Mouse (Mus musculus) liver, embryonic 14.5 days (tissue): Measurements from ENCODE around the gene Trim2. TPM values are rescaled to one million over a fixed set of nuclear protein-coding genes. Genes with fewer than 3 reads are reported as not detected.

Experiments used
- ATAC-seq: fragments of 200-750 bp; cut with Nextera tagmentation; 2 replicates; pipeline ENCODE4 v1.8.0; 2017; ENCODE audit warnings: moderate number of reproducible peaks, mild to moderate bottlenecking, moderate library complexity; ENCODE audit not compliant: insufficient read depth
- DNase-seq, 3 experiments: peaks; one replicate each; pipeline ENCODE4 v3.0.0-alpha.2; 2012 to 2013; ENCODE audit warnings: low read depth in 3 of 3, low spot score in 3 of 3
- H3K27ac ChIP-seq: fragments of 300-500 bp; sonication (generic); 2 replicates; pipeline ENCODE4 v1.5.1; 2014; ENCODE audit warnings: moderate library complexity, mild to moderate bottlenecking, control low read depth, inconsistent platforms
- H3K27me3 ChIP-seq: fragments of 300-500 bp; sonication (generic); 2 replicates; pipeline ENCODE4 v1.6.1; 2014; ENCODE audit warnings: mild to moderate bottlenecking, low read length, moderate library complexity; ENCODE audit not compliant: control insufficient read depth, insufficient read depth
- H3K36me3 ChIP-seq: fragments of 300-500 bp; sonication (generic); replicated peaks from 2 replicates; pipeline ENCODE4 v1.6.1; 2014; ENCODE audit warnings: low read depth; ENCODE audit not compliant: control insufficient read depth, insufficient read depth
- H3K4me1 ChIP-seq, 2 experiments: fragments of 200-500 bp in 1 of 2; fragments of 300-500 bp in 1 of 2; sonication (generic) in 1 of 2; replicated peaks; 2 replicates each; pipeline ENCODE4 v1.6.1; 2012 to 2014; ENCODE audit warnings: antibody characterized with exemption in 1 of 2, inconsistent platforms in 1 of 2, low read length in 1 of 2; ENCODE audit not compliant: control insufficient read depth in 2 of 2, insufficient read depth in 2 of 2
- H3K4me2 ChIP-seq: fragments of 300-500 bp; sonication (generic); 2 replicates; pipeline ENCODE4 v1.6.1; 2014; ENCODE audit warnings: low read depth, mild to moderate bottlenecking, control low read depth, moderate library complexity
- H3K4me3 ChIP-seq, 2 experiments: fragments of 200-500 bp in 1 of 2; fragments of 300-500 bp in 1 of 2; sonication (generic) in 1 of 2; 2 replicates each; pipeline ENCODE4 v1.5.1; 2012 to 2014; ENCODE audit warnings: low read depth in 2 of 2, low read length in 2 of 2, mild to moderate bottlenecking in 2 of 2, control low read depth in 1 of 2, inconsistent platforms in 1 of 2, moderate library complexity in 1 of 2; ENCODE audit not compliant: insufficient read depth in 1 of 2
- H3K9ac ChIP-seq: fragments of 300-500 bp; sonication (generic); replicated peaks from 2 replicates; pipeline ENCODE4 v1.6.1; 2014; ENCODE audit warnings: mild to moderate bottlenecking, control low read depth, moderate library complexity
- H3K9me3 ChIP-seq: fragments of 300-500 bp; sonication (generic); 2 replicates; pipeline ENCODE4 v1.6.1; 2016; ENCODE audit warnings: low read length, mixed read lengths; ENCODE audit not compliant: control insufficient read depth
- CTCF ChIP-seq: IDR thresholded peaks from 2 replicates; pipeline ENCODE4 v1.5.1; 2016; ENCODE audit warnings: antibody characterized with exemption, low read depth, control low read depth
- EP300 ChIP-seq: IDR thresholded peaks from 2 replicates; pipeline ENCODE4 v1.6.1; 2016; ENCODE audit warnings: antibody characterized with exemption, low read depth
- WGBS: fragments of 180-500 bp; shearing (Covaris S2); extraction: QIAGEN DNeasy Blood & Tissue Kit; methylation state at CpG from one replicate; pipeline ENCODE4 v1.1.7; 2014; ENCODE audit not compliant: insufficient replicate concordance; 5-methylcytosine and 5-hydroxymethylcytosine counted together
- polyA plus RNA-seq, 2 experiments: library from polyadenylated mRNA; depleted of rRNA in 1 of 2; stranded (reverse) in 1 of 2; unstranded in 1 of 2; fragments of >200 nt; fragmentation: Nextera tagmentation in 1 of 2; extraction: Ambion mirVana in 1 of 2; gene quantifications; 2 replicates each; pipeline versions ENCODE4 v1.2.1 to v1.2.3; 2012 to 2014

The Trim2 gene
- polyA plus RNA-seq, 2 experiments: 2.5 to 3.5 TPM

GRCm38 (mm10) chr3:84234562-84234961 is 72.1 kb downstream of the Trim2 start:
- ATAC-seq: no peak
- DNase-seq: no peak
- no peaks in the 10 kb centered on the region for H3K27me3 ChIP-seq
- 45% methylated on average over 4 of the region's 4 CpGs for WGBS
- H3K9ac ChIP-seq: no peak overlapping the region
- H3K4me3 ChIP-seq: no peak overlapping the region
- TF ChIP-seq EP300 (no peak), CTCF (no peak)
- peaks cover 4 to 30% of the 10 kb centered on the region in 2 experiments for H3K4me1 ChIP-seq
- no peaks in the 10 kb centered on the region for H3K9me3 ChIP-seq
- no peak overlapping the region for H3K27ac ChIP-seq
- H3K4me2 ChIP-seq: no peak overlapping the region
- no peaks in the 10 kb centered on the region for H3K36me3 ChIP-seq

- Histone ChIP-seq H3K9me3 (no peaks in the 10 kb centered on the region), H3K36me3 (no peaks in the 10 kb centered on the region), H3K4me2 (no peak overlapping the region), H3K4me3 (no peak overlapping the region), H3K9ac (no peak overlapping the region), H3K4me1 (peaks cover 4 to 34% of the 10 kb centered on the region in 2 experiments), H3K27me3 (no peaks in the 10 kb centered on the region), H3K27ac (no peak overlapping the region)
- TF ChIP-seq EP300: no peak
- TF ChIP-seq CTCF: no peak
- WGBS: 64% methylated on average over 5 of the region's 5 CpGs
- DNase-seq (no peak), ATAC-seq (no peak)
These were observed 72.8 kb downstream of the Trim2 start for GRCm38 (mm10) chr3:84233663-84234415.

- 39% methylated on average over 6 of the region's 6 CpGs for WGBS
- H3K27ac ChIP-seq: no peak overlapping the region
- no peaks in the 10 kb centered on the region for H3K27me3 ChIP-seq
- H3K9ac ChIP-seq: no peak overlapping the region
- no peak overlapping the region for H3K4me2 ChIP-seq
- DNase-seq (no peak), ATAC-seq (no peak)
- no peak for TF ChIP-seq CTCF
- TF ChIP-seq EP300: peak; percentile 50
- H3K4me3 ChIP-seq: no peak overlapping the region
- H3K9me3 ChIP-seq: no peaks in the 10 kb centered on the region
- H3K36me3 ChIP-seq: no peaks in the 10 kb centered on the region
- peaks cover 4 to 36% of the 10 kb centered on the region in 2 experiments for H3K4me1 ChIP-seq
These were observed 74.4 kb downstream of the Trim2 start for GRCm38 (mm10) chr3:84232312-84232711.

- Histone ChIP-seq H3K9ac (no peak overlapping the region), H3K4me3 (no peak overlapping the region), H3K4me1 (peaks cover 4 to 35% of the 10 kb centered on the region in 2 experiments), H3K4me2 (no peak overlapping the region), H3K27me3 (no peaks in the 10 kb centered on the region), H3K27ac (no peak overlapping the region), H3K36me3 (no peaks in the 10 kb centered on the region), H3K9me3 (no peaks in the 10 kb centered on the region)
- WGBS: 42% methylated on average over 3 of the region's 3 CpGs
- DNase-seq (no peak), ATAC-seq (no peak)
- TF ChIP-seq EP300 (no peak), CTCF (no peak)
These were observed 75.7 kb downstream of the Trim2 start for GRCm38 (mm10) chr3:84230988-84231387.

GRCm38 (mm10) chr3:84228911-84229310 is 77.8 kb downstream of the Trim2 start:
- Histone ChIP-seq H3K9ac (no peak overlapping the region), H3K27me3 (no peaks in the 10 kb centered on the region), H3K9me3 (no peaks in the 10 kb centered on the region), H3K4me2 (peak overlapping the region; percentile 63), H3K36me3 (no peaks in the 10 kb centered on the region), H3K4me1 (peaks cover 0 to 20% of the 10 kb centered on the region in 2 experiments; a peak in 3 of 4 replicates), H3K27ac (no peak overlapping the region), H3K4me3 (peak overlapping the region; percentile 20 to 23; a peak in 3 of 4 replicates)
- TF ChIP-seq CTCF: no peak
- TF ChIP-seq EP300: no peak
- 8% methylated on average over 15 of the region's 15 CpGs for WGBS
- DNase-seq: no peak
- 0 out of 2 replicates have a peak, but pooled peaks have one; percentile 31 for ATAC-seq
